Mouse (Mus musculus): ENCODE results near the gene Bex2.
"Not testable (repeated sequence)": the region's sequence is repeated elsewhere in the genome, so short reads cannot be mapped to it uniquely, and the experiment has no call there.

Bex2 gene

GRCm38 (mm10) chrX:136068020-136068419 is at the start of gene Bex2:
Gene Bex2 (minus strand): TSS chrX:136068236.
- peak in 1 of 2 experiments; percentile 0 for DNase-seq (ENCODE audit: low spot score in 2 of 2)

- DNase-seq (ENCODE audit: low spot score in 2 of 2) = no peak
Observed at GRCm38 (mm10) chrX:136115419-136115961, 47.5 kb upstream of the Bex2 start.

- no peak for DNase-seq (ENCODE audit: low spot score in 2 of 2)
Observed at GRCm38 (mm10) chrX:136115015-136115414, 47.0 kb upstream of the Bex2 start.

GRCm38 (mm10) chrX:136107942-136108341 is 39.9 kb upstream of the Bex2 start:
- DNase-seq (ENCODE audit: low spot score in 2 of 2) = no peak

- no peak for DNase-seq (ENCODE audit: low spot score in 2 of 2)
Observed at GRCm38 (mm10) chrX:136104724-136105088, 36.7 kb upstream of the Bex2 start.

- no peak for DNase-seq (ENCODE audit: low spot score in 2 of 2)
Observed at GRCm38 (mm10) chrX:136104046-136104723, 36.1 kb upstream of the Bex2 start.

GRCm38 (mm10) chrX:136094421-136094820 is 26.4 kb upstream of the Bex2 start:
- no peak for DNase-seq (ENCODE audit: low spot score in 2 of 2)

GRCm38 (mm10) chrX:136092497-136093279 is 24.7 kb upstream of the Bex2 start:
- DNase-seq (ENCODE audit: low spot score in 2 of 2) = no peak

- no peak for DNase-seq (ENCODE audit: low spot score in 2 of 2)
Observed at GRCm38 (mm10) chrX:136085155-136085554, 17.1 kb upstream of the Bex2 start, which contains the start of gene Nxf3. Gene Nxf3 (minus strand): TSS chrX:136085255.

- not testable (repeated sequence) for DNase-seq (ENCODE audit: low spot score in 2 of 2)
Observed at GRCm38 (mm10) chrX:136067201-136067991, 640 bp downstream of the Bex2 start.

GRCm38 (mm10) chrX:136060698-136061097 is 7.3 kb downstream of the Bex2 start:
- DNase-seq (ENCODE audit: low spot score in 2 of 2) = no peak

- no peak for DNase-seq (ENCODE audit: low spot score in 2 of 2)
Observed at GRCm38 (mm10) chrX:136051219-136051618, 16.8 kb downstream of the Bex2 start.

- peak in 1 of 2 experiments; percentile 16 for DNase-seq (ENCODE audit: low spot score in 2 of 2)
Observed at GRCm38 (mm10) chrX:136047528-136047927, 20.5 kb downstream of the Bex2 start.

GRCm38 (mm10) chrX:136043726-136044125 is 24.3 kb downstream of the Bex2 start:
- no peak for DNase-seq (ENCODE audit: low spot score in 2 of 2)

GRCm38 (mm10) chrX:136032799-136033763 is 35.0 kb downstream of the Bex2 start, which contains the start of gene Arxes1:
Gene Arxes1 (plus strand): TSS chrX:136033367.
- DNase-seq (ENCODE audit: low spot score in 2 of 2) = not testable (repeated sequence)

- DNase-seq (ENCODE audit: low spot score in 2 of 2) = no peak
Observed at GRCm38 (mm10) chrX:136030331-136030730, 37.7 kb downstream of the Bex2 start.

All from natural killer cell, adult 2 months (primary cell).